Mouse (Mus musculus): ENCODE data around the gene Cdc25b. TPM values are rescaled to one million over a fixed set of nuclear protein-coding genes. Genes with fewer than 3 reads are reported as not detected.

Gene Cdc25b
- polyA plus RNA-seq (2016; fragmentation: Nextera tagmentation; extraction: Ambion mirVana) = 117 and 140 TPM in 2 replicates

- H3K4me1 ChIP-seq = peaks cover 63% of the 10 kb centered on the region
- H3K36me3 ChIP-seq = peaks cover 25% of the 10 kb centered on the region
- peaks cover 14% of the 10 kb centered on the region for H3K27me3 ChIP-seq (ENCODE audit: low read depth, poor library complexity, severe bottlenecking)
- peak within 1 kb of the TSS; percentile 93 for H3K27ac ChIP-seq (replicated peaks)
- H3K9me3 ChIP-seq (replicated peaks) = no peaks in the 10 kb centered on the region
- peak within 1 kb of the TSS; percentile 71 for H3K4me3 ChIP-seq
- under 1% methylated on average over 42 of the region's 43 CpGs for WGBS
- peak; percentile 92 for DNase-seq (ENCODE audit: low spot score)
Measured at GRCm38 (mm10) chr2:131186771-131187601, at the start of gene Cdc25b, which contains the start of gene Spef1. Cdc25b (plus strand) TSS chr2:131186949. Spef1 (minus strand) TSS chr2:131187282.

DNA sequence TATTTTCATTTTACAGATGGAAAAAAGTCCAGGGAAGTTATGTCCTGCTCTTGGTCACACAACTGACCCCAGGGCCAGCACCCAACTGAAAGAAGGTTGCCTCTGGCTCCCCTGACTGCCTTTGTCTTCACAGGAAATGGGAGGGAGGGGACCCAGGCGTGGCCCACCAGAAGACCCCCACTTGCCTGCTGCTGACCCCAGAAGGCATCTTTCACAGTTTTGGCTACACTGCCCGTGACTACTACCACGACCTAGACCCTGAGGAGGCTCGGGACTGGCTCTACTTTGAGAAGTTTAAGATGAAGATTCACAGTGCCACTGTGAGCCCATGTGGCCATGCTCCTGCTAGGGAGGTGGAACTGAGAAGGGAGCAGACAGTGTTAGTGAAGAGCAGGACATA lies 48.5 kb upstream of the Cdc25b start:
- Histone ChIP-seq H3K4me3 (no peak overlapping the region), H3K27me3 (ENCODE audit: low read depth, poor library complexity, severe bottlenecking) (no peaks in the 10 kb centered on the region), H3K36me3 (peaks cover 13% of the 10 kb centered on the region), H3K27ac (replicated peaks) (no peak overlapping the region), H3K4me1 (peaks cover 25% of the 10 kb centered on the region), H3K9me3 (replicated peaks) (no peaks in the 10 kb centered on the region)
- 85% methylated on average over 4 of the region's 4 CpGs for WGBS
- DNase-seq (ENCODE audit: low spot score) = no peak

GRCm38 (mm10) chr2:131138760-131139159 lies 48.0 kb upstream of the Cdc25b start:
- 84% methylated on average over 7 of the region's 7 CpGs for WGBS
- DNase-seq (ENCODE audit: low spot score) = no peak
- Histone ChIP-seq H3K36me3 (peaks cover 17% of the 10 kb centered on the region), H3K9me3 (replicated peaks) (no peaks in the 10 kb centered on the region), H3K4me3 (no peak overlapping the region), H3K27me3 (ENCODE audit: low read depth, poor library complexity, severe bottlenecking) (no peaks in the 10 kb centered on the region), H3K4me1 (peaks cover 25% of the 10 kb centered on the region), H3K27ac (replicated peaks) (no peak overlapping the region)

DNA sequence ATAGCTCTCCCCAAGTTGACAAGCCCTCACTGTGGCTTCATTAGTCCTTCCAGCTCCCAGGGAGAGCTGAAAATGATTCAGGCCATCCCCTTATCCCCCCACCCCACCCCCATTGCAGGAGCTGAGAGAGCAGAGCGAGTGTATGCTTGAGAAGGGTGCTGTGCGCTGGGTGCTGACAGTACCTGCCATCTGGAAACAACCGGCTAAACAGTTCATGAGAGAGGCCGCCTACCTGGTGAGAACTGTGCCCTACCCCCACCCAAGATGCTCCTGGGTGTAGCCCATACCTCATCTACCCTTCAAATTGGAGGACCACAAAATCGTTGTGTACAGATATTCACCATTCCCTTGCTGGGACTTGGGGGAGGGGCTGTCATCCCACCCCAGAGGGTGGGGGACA lies 47.5 kb upstream of the Cdc25b start:
- no peak overlapping the region for H3K27ac ChIP-seq (replicated peaks)
- H3K36me3 ChIP-seq = peaks cover 23% of the 10 kb centered on the region
- no peaks in the 10 kb centered on the region for H3K9me3 ChIP-seq (replicated peaks)
- no peak for DNase-seq (ENCODE audit: low spot score)
- WGBS = 89% methylated on average over 5 of the region's 5 CpGs
- peaks cover 24% of the 10 kb centered on the region for H3K4me1 ChIP-seq
- no peaks in the 10 kb centered on the region for H3K27me3 ChIP-seq (ENCODE audit: low read depth, poor library complexity, severe bottlenecking)
- H3K4me3 ChIP-seq = no peak overlapping the region

DNA sequence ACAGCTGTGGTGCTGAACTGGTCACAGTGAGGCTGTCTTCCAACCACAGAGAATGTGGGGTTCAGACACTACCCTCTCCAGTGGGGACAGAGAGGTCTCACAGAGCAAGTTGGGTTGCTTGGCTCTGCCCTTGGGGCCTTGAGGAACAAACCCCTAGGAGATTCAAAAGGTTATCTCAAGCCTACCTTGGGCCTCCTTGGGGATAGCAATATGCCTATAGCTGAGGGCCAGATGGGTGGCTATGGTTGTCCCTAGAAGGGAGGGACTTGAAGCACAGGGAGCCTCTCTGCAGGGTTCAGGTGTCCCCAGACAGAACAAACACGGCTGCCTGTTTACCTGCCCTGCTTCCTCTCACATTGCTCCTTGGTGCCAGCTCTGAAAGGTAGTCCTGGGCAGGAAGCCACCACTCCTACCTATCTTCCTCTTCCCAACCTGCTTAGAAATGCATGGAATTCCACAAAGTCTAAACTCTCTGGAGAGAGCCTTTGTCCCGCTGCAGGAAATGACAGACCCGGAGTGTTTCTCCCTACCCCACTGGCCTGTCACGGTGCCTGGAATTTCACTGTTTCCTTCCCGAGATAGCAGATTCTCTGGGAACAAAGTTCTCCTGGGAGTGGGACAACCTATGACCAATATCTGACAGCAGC lies 46.7 kb upstream of the Cdc25b start:
- Histone ChIP-seq H3K4me3 (no peak overlapping the region), H3K9me3 (replicated peaks) (no peaks in the 10 kb centered on the region), H3K27ac (replicated peaks) (no peak overlapping the region), H3K36me3 (peaks cover 30% of the 10 kb centered on the region), H3K4me1 (peaks cover 20% of the 10 kb centered on the region), H3K27me3 (ENCODE audit: low read depth, poor library complexity, severe bottlenecking) (no peaks in the 10 kb centered on the region)
- 73% methylated on average over 5 of the region's 5 CpGs for WGBS
- DNase-seq (ENCODE audit: low spot score) = no peak

- Histone ChIP-seq H3K4me3 (no peak overlapping the region), H3K4me1 (peaks cover 18% of the 10 kb centered on the region), H3K36me3 (peaks cover 35% of the 10 kb centered on the region), H3K27ac (replicated peaks) (no peak overlapping the region), H3K9me3 (replicated peaks) (no peaks in the 10 kb centered on the region), H3K27me3 (ENCODE audit: low read depth, poor library complexity, severe bottlenecking) (no peaks in the 10 kb centered on the region)
- 77% methylated on average over 5 of the region's 5 CpGs for WGBS
- DNase-seq (ENCODE audit: low spot score) = no peak
Measured at GRCm38 (mm10) chr2:131140533-131140905, 46.2 kb upstream of the Cdc25b start.

GRCm38 (mm10) chr2:131141336-131141986 lies 45.3 kb upstream of the Cdc25b start:
- WGBS = 93% methylated on average over 8 of the region's 8 CpGs
- no peak for DNase-seq (ENCODE audit: low spot score)
- peaks cover 15% of the 10 kb centered on the region for H3K4me1 ChIP-seq
- peaks cover 44% of the 10 kb centered on the region for H3K36me3 ChIP-seq
- no peaks in the 10 kb centered on the region for H3K27me3 ChIP-seq (ENCODE audit: low read depth, poor library complexity, severe bottlenecking)
- H3K27ac ChIP-seq (replicated peaks) = no peak overlapping the region
- H3K9me3 ChIP-seq (replicated peaks) = no peaks in the 10 kb centered on the region
- no peak overlapping the region for H3K4me3 ChIP-seq

DNA sequence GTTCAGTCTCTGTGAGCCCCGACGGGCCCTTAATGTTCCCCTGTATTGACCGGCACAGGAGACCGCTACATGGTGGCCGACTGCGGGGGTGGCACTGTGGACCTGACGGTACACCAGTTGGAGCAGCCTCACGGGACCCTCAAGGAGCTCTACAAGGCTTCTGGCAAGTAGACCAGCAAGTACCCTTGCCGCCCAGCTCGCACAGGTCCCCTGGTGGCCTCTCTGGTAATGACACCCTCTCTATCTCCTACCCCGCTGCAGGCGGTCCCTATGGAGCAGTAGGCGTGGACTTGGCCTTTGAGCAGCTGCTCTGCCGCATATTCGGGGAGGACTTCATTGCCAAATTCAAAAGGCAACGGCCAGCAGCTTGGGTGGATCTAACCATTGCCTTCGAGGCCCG lies 44.2 kb upstream of the Cdc25b start:
- Histone ChIP-seq H3K27me3 (ENCODE audit: low read depth, poor library complexity, severe bottlenecking) (no peaks in the 10 kb centered on the region), H3K4me3 (no peak overlapping the region), H3K36me3 (peaks cover 56% of the 10 kb centered on the region), H3K4me1 (peaks cover 15% of the 10 kb centered on the region), H3K27ac (replicated peaks) (peak overlapping the region; percentile 57; the same call in 1 of the 2 replicates), H3K9me3 (replicated peaks) (no peaks in the 10 kb centered on the region)
- DNase-seq (ENCODE audit: low spot score) = peak; percentile 80
- WGBS = 32% methylated on average over 18 of the region's 18 CpGs

GRCm38 (mm10) chr2:131143007-131143780 lies 43.6 kb upstream of the Cdc25b start:
- H3K36me3 ChIP-seq = peaks cover 62% of the 10 kb centered on the region

GRCm38 (mm10) chr2:131145121-131145520 lies 41.6 kb upstream of the Cdc25b start:
- Histone ChIP-seq H3K4me1 (peaks cover 9% of the 10 kb centered on the region), H3K36me3 (peaks cover 78% of the 10 kb centered on the region), H3K4me3 (no peak overlapping the region), H3K27me3 (ENCODE audit: low read depth, poor library complexity, severe bottlenecking) (no peaks in the 10 kb centered on the region), H3K9me3 (replicated peaks) (no peaks in the 10 kb centered on the region), H3K27ac (replicated peaks) (no peak overlapping the region)
- WGBS = 68% methylated on average over 13 of the region's 13 CpGs
- DNase-seq (ENCODE audit: low spot score) = no peak

More at GRCm38 (mm10) chr2:131143007-131143780, 43.6 kb upstream of the Cdc25b start:
- H3K27ac ChIP-seq (replicated peaks) = peak overlapping the region; percentile 57; the same call in 1 of the 2 replicates
- no peaks in the 10 kb centered on the region for H3K9me3 ChIP-seq (replicated peaks)
- WGBS = 66% methylated on average over 22 of the region's 22 CpGs
- H3K27me3 ChIP-seq (ENCODE audit: low read depth, poor library complexity, severe bottlenecking) = no peaks in the 10 kb centered on the region
- H3K4me3 ChIP-seq = no peak overlapping the region
- DNase-seq (ENCODE audit: low spot score) = no peak
- H3K4me1 ChIP-seq = peaks cover 11% of the 10 kb centered on the region

GRCm38 (mm10) chr2:131145536-131145935 lies 41.2 kb upstream of the Cdc25b start:
- no peak overlapping the region for H3K4me3 ChIP-seq
- H3K4me1 ChIP-seq = peaks cover 9% of the 10 kb centered on the region
- H3K27ac ChIP-seq (replicated peaks) = no peak overlapping the region
- 95% methylated on average over 2 of the region's 2 CpGs for WGBS
- no peak for DNase-seq (ENCODE audit: low spot score)
- no peaks in the 10 kb centered on the region for H3K27me3 ChIP-seq (ENCODE audit: low read depth, poor library complexity, severe bottlenecking)
- peaks cover 83% of the 10 kb centered on the region for H3K36me3 ChIP-seq
- no peaks in the 10 kb centered on the region for H3K9me3 ChIP-seq (replicated peaks)
